In the genomic region with DNA sequence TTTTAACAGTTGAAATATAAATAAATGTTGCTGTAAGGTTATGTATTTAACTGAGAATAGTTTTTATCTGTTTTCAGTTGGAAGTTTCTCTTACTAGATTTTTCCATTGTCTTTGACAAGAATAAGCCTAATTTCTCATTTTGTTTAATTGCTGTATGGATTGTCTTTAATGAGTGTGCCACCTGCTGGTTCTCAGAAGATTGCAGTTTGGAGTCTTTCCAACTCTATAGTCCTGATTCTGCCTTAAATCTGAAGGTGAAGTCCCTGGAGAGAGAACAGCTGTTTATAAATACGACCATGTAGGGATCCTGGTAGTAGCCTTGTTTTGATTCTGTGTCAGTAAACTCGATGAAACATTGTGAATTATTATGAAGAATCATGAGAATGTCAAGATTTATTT, we compare ENCODE assay signal across 8 mouse cellular contexts. TPM values are rescaled to one million over a fixed set of nuclear protein-coding genes. Genes with fewer than 3 reads are reported as not detected.
DNase-seq lines count a peak whose midpoint lies in the region; ATAC-seq and TF ChIP-seq lines count a peak whose summit lies in the region.

No protein-coding gene starts in this region.

- no peak for ATAC-seq in limb, embryonic 14.5 days (ENCODE audit: low FRiP score, low read depth)
- ATAC-seq in granulocyte monocyte progenitor cell, adult 5-6 weeks (replicated peaks; ENCODE audit: poor library complexity, severe bottlenecking), result peak; percentile 79

- peaks cover 3% of the 10 kb centered on the region; the same call in 1 of the 2 replicates for H3K4me1 ChIP-seq in limb, embryonic 14.5 days (ENCODE audit: control insufficient read depth, insufficient read depth, low read length)
- no peaks in the 10 kb centered on the region for H3K4me1 ChIP-seq in limb, embryonic 10.5 days

- H3K9me3 ChIP-seq in limb, embryonic 14.5 days (ENCODE audit: control insufficient read depth, low read length), result no peaks in the 10 kb centered on the region
- no peaks in the 10 kb centered on the region for H3K9me3 ChIP-seq in limb, embryonic 10.5 days (replicated peaks)

- H3K4me3 ChIP-seq in limb, embryonic 14.5 days (replicated peaks; ENCODE audit: low read length), result no peak overlapping the region
- H3K4me3 ChIP-seq in limb, embryonic 10.5 days, result no peak overlapping the region

- no peak for TF ChIP-seq POLR2A in limb, embryonic 14.5 days (IDR thresholded peaks at IDR 0.05; ENCODE audit: borderline replicate concordance, extremely low read depth, insufficient read depth, insufficient read length)

- no peaks in the 10 kb centered on the region for H3K27me3 ChIP-seq in limb, embryonic 14.5 days (ENCODE audit: control insufficient read depth, insufficient read depth, low read length)
- H3K27me3 ChIP-seq in limb, embryonic 10.5 days (ENCODE audit: low read depth, poor library complexity, severe bottlenecking), result no peaks in the 10 kb centered on the region

- H3K36me3 ChIP-seq in limb, embryonic 14.5 days (ENCODE audit: control insufficient read depth, insufficient read depth, low read length), result no peaks in the 10 kb centered on the region; the same call in 1 of the 2 replicates
- peaks cover 23% of the 10 kb centered on the region for H3K36me3 ChIP-seq in limb, embryonic 10.5 days

- DNase-seq in adrenal gland, adult (ENCODE audit: inconsistent age in 2 of 2, low spot score in 1 of 2), result peak; percentile 24 to 83
- no peak for DNase-seq in adrenal gland, postnatal 4 days (ENCODE audit: low spot score in 2 of 2)
- peak; percentile 56 for DNase-seq in limb, embryonic 14.5 days (ENCODE audit: low spot score)
- DNase-seq in limb, embryonic 10.5 days (ENCODE audit: low spot score), result no peak
- DNase-seq in ZHBTc4 (ENCODE audit: low read depth, low spot score), result peak; percentile 24
- DNase-seq in left cerebral cortex, postnatal 14 days (ENCODE audit: low spot score in 2 of 2), result peak; percentile 49 to 72
- peak; percentile 54 for DNase-seq in thymus, postnatal 14 days

- no peak overlapping the region for H3K9ac ChIP-seq in limb, embryonic 14.5 days (ENCODE audit: low read depth, low read length, severe bottlenecking)

- intact Hi-C loops in left cerebral cortex, postnatal 14 days (cut with DNase I), result no loop called here

- H3K4me2 ChIP-seq in limb, embryonic 14.5 days (replicated peaks; ENCODE audit: low read depth, low read length, severe bottlenecking), result no peak overlapping the region

- 53% methylated on average over 2 of the region's 2 CpGs for WGBS in limb, embryonic 14.5 days
- 89% methylated on average over 2 of the region's 2 CpGs for WGBS in limb, embryonic 10.5 days

- H3K27ac ChIP-seq in limb, embryonic 14.5 days (replicated peaks; ENCODE audit: low read depth, low read length), result no peak overlapping the region
- H3K27ac ChIP-seq in limb, embryonic 10.5 days, result no peak overlapping the region

RNA-seq across cellular contexts. Expression of gene Pds5b, which starts 29.2 kb away (rescaled TPM):
- total RNA-seq in adrenal gland, postnatal 4 days (2021), result 10 to 100 TPM; 37.8 to 41.5 TPM
- 40.0 and 41.3 TPM in 2 replicates for polyA plus RNA-seq in limb, embryonic 14.5 days (2012; rRNA removed)
- polyA plus RNA-seq in limb, embryonic 14.5 days (2014; fragmentation: Nextera tagmentation; extraction: Ambion mirVana), result 41.6 and 47.6 TPM in 2 replicates
- polyA plus RNA-seq in limb, embryonic 10.5 days (2016; fragmentation: Nextera tagmentation; extraction: Ambion mirVana), result 33.8 and 43.0 TPM in 2 replicates
- total RNA-seq in granulocyte monocyte progenitor cell, adult 5-6 weeks (2014; fragmentation: Nextera tagmentation), result 52.8 and 56.1 TPM in 2 replicates
- total RNA-seq in granulocyte monocyte progenitor cell, adult 5-6 weeks (2017), result 39.5 and 48.1 TPM in 2 replicates
- total RNA-seq in left cerebral cortex, postnatal 14 days (2021), result 10 to 100 TPM; 69.6 to 73.1 TPM

RNA-seq across cellular contexts. Expression of gene N4bp2l2, which starts 36.7 kb away (rescaled TPM):
- 100 to 1,000 TPM; 116 to 123 TPM for total RNA-seq in adrenal gland, postnatal 4 days (2021)
- polyA plus RNA-seq in limb, embryonic 14.5 days (2012; rRNA removed), result 28.5 and 35.0 TPM in 2 replicates
- 52.6 and 57.3 TPM in 2 replicates for polyA plus RNA-seq in limb, embryonic 14.5 days (2014; fragmentation: Nextera tagmentation; extraction: Ambion mirVana)
- polyA plus RNA-seq in limb, embryonic 10.5 days (2016; fragmentation: Nextera tagmentation; extraction: Ambion mirVana), result 35.5 and 36.1 TPM in 2 replicates
- total RNA-seq in granulocyte monocyte progenitor cell, adult 5-6 weeks (2014; fragmentation: Nextera tagmentation), result 73.5 and 80.6 TPM in 2 replicates
- total RNA-seq in granulocyte monocyte progenitor cell, adult 5-6 weeks (2017), result 96.2 and 105 TPM in 2 replicates
- total RNA-seq in left cerebral cortex, postnatal 14 days (2021), result 10 to 100 TPM; 71.8 to 72.8 TPM

Comparison
In these comparisons a context has a peak if more than half of its experiments do, and no peak if none do; other contexts are left out.
1. DNase-seq: peak in adrenal gland, adult (2 of 2), limb, embryonic 14.5 days (single experiment), ZHBTc4 (single experiment), left cerebral cortex, postnatal 14 days (2 of 2) and thymus, postnatal 14 days (single experiment); none in adrenal gland, postnatal 4 days (0 of 2) and limb, embryonic 10.5 days (single experiment).